Mouse (Mus musculus) cerebellum, adult 2 months (tissue): ENCODE results near the gene Arg2. TPM values are rescaled to one million over a fixed set of nuclear protein-coding genes. Genes with fewer than 3 reads are reported as not detected.

Experiments used
- DNase-seq, 2 experiments: peaks; one replicate each; pipeline ENCODE4 v3.0.0; 2021
- H3K27ac ChIP-seq: fragments of 200-500 bp; 2 replicates; pipeline ENCODE4 v1.5.1; 2012; ENCODE audit warnings: low read length, control low read depth, inconsistent platforms; ENCODE audit not compliant: insufficient read depth
- H3K27me3 ChIP-seq: fragments of 200-500 bp; 2 replicates; pipeline ENCODE4 v1.6.1; 2012; ENCODE audit warnings: inconsistent platforms, mild to moderate bottlenecking, low read length, moderate library complexity; ENCODE audit not compliant: control insufficient read depth, insufficient read depth
- H3K4me1 ChIP-seq: fragments of 200-500 bp; 2 replicates; pipeline ENCODE4 v1.6.1; 2011; ENCODE audit warnings: low read length; ENCODE audit not compliant: control insufficient read depth, insufficient read depth
- H3K4me3 ChIP-seq: fragments of 200-500 bp; replicated peaks from 2 replicates; pipeline ENCODE3; 2011; ENCODE audit warnings: mild to moderate bottlenecking, low read depth, low read length, control low read depth; ENCODE audit not compliant: insufficient read depth
- CTCF ChIP-seq: fragments of 200-500 bp; IDR thresholded peaks from 2 replicates; pipeline ENCODE4 v1.5.1; 2011; ENCODE audit warnings: low read depth, mild to moderate bottlenecking, control low read depth, low read length, moderate library complexity, borderline replicate concordance; ENCODE audit not compliant: insufficient read depth
- POLR2A ChIP-seq: fragments of 200-500 bp; IDR thresholded peaks from 2 replicates; pipeline ENCODE4 v1.6.1; 2011; ENCODE audit warnings: low read length, control low read depth, borderline replicate concordance; ENCODE audit not compliant: insufficient read depth
- WGBS: fragments of 180-500 bp; shearing (Covaris S2); methylation state at CpG from one replicate; pipeline ENCODE4 v1.1.7; 2018; 5-methylcytosine and 5-hydroxymethylcytosine counted together
- polyA plus RNA-seq: library from polyadenylated mRNA; depleted of rRNA; stranded (reverse); fragments of >200 nt; gene quantifications from 2 replicates; pipeline ENCODE4 v1.2.3, GENCODE M21; 2012

Gene Arg2
- polyA plus RNA-seq, 1 experiment, result 0.59 TPM

DNA sequence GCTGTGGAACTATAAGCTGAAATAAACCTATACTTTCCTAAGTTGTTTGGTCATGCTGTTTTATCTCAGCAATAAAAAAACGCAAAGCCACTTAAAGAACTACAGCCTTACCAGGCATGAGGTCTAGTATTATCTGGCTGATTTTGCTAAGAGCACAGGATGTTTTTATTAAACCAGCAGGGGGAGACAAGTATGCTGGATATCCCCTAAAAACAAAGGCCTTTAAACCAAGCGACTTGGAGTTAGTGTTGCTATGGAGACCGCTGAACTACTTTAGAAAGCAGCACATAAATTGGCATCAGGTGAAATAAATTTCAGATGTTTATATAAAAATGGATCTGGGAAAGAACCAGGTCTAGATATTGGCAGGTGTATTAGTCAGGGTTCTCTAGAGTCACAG, 7.8 kb upstream of the Arg2 start:
- WGBS, result 28% methylated on average over 3 of the region's 3 CpGs
- Histone ChIP-seq H3K4me3 (no peak overlapping the region), H3K4me1 (no peaks in the 10 kb centered on the region), H3K27me3 (no peaks in the 10 kb centered on the region), H3K27ac (no peak overlapping the region)
- DNase-seq, result peak in 1 of 2 experiments; percentile 7
- no peak for TF ChIP-seq CTCF
- TF ChIP-seq POLR2A, result no peak

- WGBS, result 2% methylated on average over 22 of the region's 22 CpGs
- H3K4me3 ChIP-seq, result peak overlapping the region; percentile 57
- no peak overlapping the region for H3K27ac ChIP-seq
- no peaks in the 10 kb centered on the region for H3K4me1 ChIP-seq
- H3K27me3 ChIP-seq, result no peaks in the 10 kb centered on the region; the same call in 1 of the 2 replicates
- TF ChIP-seq CTCF (no peak), POLR2A (no peak)
- DNase-seq, result peak; percentile 5 to 13
Observed at GRCm38 (mm10) chr12:79131178-79131675, 650 bp downstream of the Arg2 start.

GRCm38 (mm10) chr12:79131706-79132460, 1.3 kb downstream of the Arg2 start:
- H3K4me3 ChIP-seq, result peak overlapping the region; percentile 57
- H3K4me1 ChIP-seq, result no peaks in the 10 kb centered on the region
- TF ChIP-seq POLR2A (no peak), CTCF (no peak)
- H3K27me3 ChIP-seq, result no peaks in the 10 kb centered on the region; the same call in 1 of the 2 replicates
- peak in 1 of 2 experiments; percentile 5 for DNase-seq
- no peak overlapping the region for H3K27ac ChIP-seq
- WGBS, result 33% methylated on average over 5 of the region's 5 CpGs

DNA sequence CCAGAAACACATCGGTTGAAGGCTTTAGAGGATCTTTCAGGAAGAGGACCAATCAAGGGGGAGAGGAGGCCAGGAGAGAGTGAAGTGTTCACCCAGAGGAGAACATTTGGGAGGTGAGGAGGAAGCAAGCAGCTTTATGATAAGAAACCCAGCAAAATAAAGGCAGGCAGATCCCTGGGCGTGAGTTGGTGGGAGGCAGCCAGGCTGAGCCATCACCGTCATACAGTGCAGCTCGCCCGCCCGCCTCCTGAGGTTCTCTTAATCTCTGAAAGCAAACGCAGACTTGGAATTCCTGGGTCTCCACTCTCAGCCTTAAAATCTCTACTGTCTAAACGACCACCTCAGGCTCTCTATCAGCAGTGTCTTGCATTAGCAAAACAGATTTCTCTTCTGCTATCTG, 4.1 kb downstream of the Arg2 start:
- TF ChIP-seq POLR2A (no peak), CTCF (no peak)
- no peak for DNase-seq
- WGBS, result 57% methylated on average over 8 of the region's 8 CpGs

DNA sequence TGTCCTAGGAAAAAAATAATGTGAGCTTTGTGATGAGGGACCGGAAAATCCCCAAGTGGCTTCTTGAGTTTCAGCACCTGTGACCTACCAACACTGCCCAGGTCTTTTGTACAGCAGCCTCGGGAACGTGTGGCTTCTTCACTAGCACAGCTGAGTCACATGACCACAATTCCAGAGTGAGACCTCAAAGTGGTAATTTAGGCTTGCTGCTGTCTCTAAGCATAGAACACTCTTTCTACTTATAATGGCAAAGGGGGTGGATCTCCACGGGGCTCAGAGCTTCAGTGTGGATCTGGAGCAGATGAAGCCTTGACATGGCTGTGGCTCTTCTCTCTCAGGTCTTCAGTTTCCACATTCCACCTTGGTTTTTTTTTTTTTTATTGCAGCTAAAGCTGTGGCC, 4.5 kb downstream of the Arg2 start:
- no peak for DNase-seq
- TF ChIP-seq CTCF, result no peak
- no peak for TF ChIP-seq POLR2A
- Histone ChIP-seq H3K4me3 (no peak overlapping the region), H3K27ac (no peak overlapping the region), H3K4me1 (no peaks in the 10 kb centered on the region), H3K27me3 (no peaks in the 10 kb centered on the region; the same call in 1 of the 2 replicates)
- WGBS, result 57% methylated on average over 4 of the region's 4 CpGs

More for the DNA sequence above, 4.1 kb downstream of the Arg2 start:
- Histone ChIP-seq H3K4me3 (no peak overlapping the region), H3K4me1 (no peaks in the 10 kb centered on the region), H3K27ac (no peak overlapping the region), H3K27me3 (no peaks in the 10 kb centered on the region; the same call in 1 of the 2 replicates)

DNA sequence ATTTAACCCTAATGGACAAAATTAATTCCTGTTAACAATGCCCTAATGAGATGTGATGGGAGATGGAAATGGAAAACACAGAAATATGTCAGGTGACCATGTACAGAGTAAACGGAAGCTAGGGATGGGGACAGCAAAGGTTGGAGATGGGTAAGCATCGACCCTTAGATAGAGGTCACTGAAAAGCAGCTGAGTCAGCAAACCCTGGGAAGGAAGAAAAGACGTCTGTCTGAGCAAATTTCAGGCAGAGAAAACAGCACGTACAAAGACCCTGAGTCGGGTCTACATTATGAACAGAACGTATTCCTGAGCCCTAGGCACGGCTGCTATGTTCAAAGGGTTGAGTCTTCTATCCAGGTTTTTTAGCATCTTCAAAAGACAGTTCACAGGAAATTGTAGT, 6.4 kb downstream of the Arg2 start:
- 78% methylated on average over 7 of the region's 7 CpGs for WGBS
- TF ChIP-seq POLR2A, result no peak
- TF ChIP-seq CTCF, result no peak
- DNase-seq, result no peak

GRCm38 (mm10) chr12:79138999-79139398, 8.4 kb downstream of the Arg2 start:
- DNase-seq, result no peak
- no peaks in the 10 kb centered on the region for H3K27me3 ChIP-seq
- TF ChIP-seq POLR2A, result no peak
- no peak for TF ChIP-seq CTCF
- no peak overlapping the region for H3K4me3 ChIP-seq
- no peak overlapping the region for H3K27ac ChIP-seq
- H3K4me1 ChIP-seq, result no peaks in the 10 kb centered on the region

More for the DNA sequence above, 6.4 kb downstream of the Arg2 start:
- no peak overlapping the region for H3K4me3 ChIP-seq
- H3K27me3 ChIP-seq, result no peaks in the 10 kb centered on the region
- no peaks in the 10 kb centered on the region for H3K4me1 ChIP-seq
- H3K27ac ChIP-seq, result no peak overlapping the region

- no peak overlapping the region for H3K4me3 ChIP-seq
- DNase-seq, result no peak
- no peaks in the 10 kb centered on the region for H3K27me3 ChIP-seq
- WGBS, result 44% methylated on average over 1 of the region's 1 CpGs
- no peak overlapping the region for H3K27ac ChIP-seq
- H3K4me1 ChIP-seq, result no peaks in the 10 kb centered on the region
- TF ChIP-seq POLR2A (no peak), CTCF (no peak)
Observed at GRCm38 (mm10) chr12:79139417-79139816, 8.8 kb downstream of the Arg2 start.
